Mouse (Mus musculus) hindbrain, embryonic 15.5 days (tissue): ENCODE data around the gene Mrpl22. TPM values are rescaled to one million over a fixed set of nuclear protein-coding genes. Genes with fewer than 3 reads are reported as not detected.
"Not testable (repeated sequence)": the region's sequence is repeated elsewhere in the genome, so short reads cannot be mapped to it uniquely, and the experiment has no call there.

ENCODE experiments used
- ATAC-seq: fragments of 200-750 bp; cut with Nextera tagmentation; 2 replicates; pipeline ENCODE4 v1.8.0; 2017; ENCODE audit warnings: low read depth, moderate number of reproducible peaks, moderate TSS enrichment; ENCODE audit not compliant: low FRiP score
- H3K27ac ChIP-seq: fragments of 300-500 bp; sonication (generic); replicated peaks from 2 replicates; pipeline ENCODE4 v1.5.1; 2015; ENCODE audit warnings: mild to moderate bottlenecking, inconsistent platforms
- H3K27me3 ChIP-seq: fragments of 300-500 bp; sonication (generic); 2 replicates; pipeline ENCODE4 v1.6.1; 2015; ENCODE audit warnings: control low read depth, inconsistent platforms
- H3K36me3 ChIP-seq: fragments of 300-500 bp; sonication (generic); 2 replicates; pipeline ENCODE4 v1.6.1; 2015; ENCODE audit warnings: control low read depth, inconsistent platforms
- H3K4me1 ChIP-seq: fragments of 300-500 bp; sonication (generic); replicated peaks from 2 replicates; pipeline ENCODE4 v1.6.1; 2015; ENCODE audit warnings: control low read depth, inconsistent platforms
- H3K4me2 ChIP-seq: fragments of 300-500 bp; sonication (generic); 2 replicates; pipeline ENCODE4 v1.6.1; 2015; ENCODE audit warnings: moderate library complexity, mild to moderate bottlenecking, inconsistent platforms
- H3K4me3 ChIP-seq: fragments of 300-500 bp; sonication (generic); 2 replicates; pipeline ENCODE4 v1.5.1; 2015; ENCODE audit warnings: mild to moderate bottlenecking, inconsistent platforms
- H3K9ac ChIP-seq: fragments of 300-500 bp; sonication (generic); 2 replicates; pipeline ENCODE4 v1.6.1; 2015; ENCODE audit warnings: inconsistent platforms
- H3K9me3 ChIP-seq: fragments of 300-500 bp; sonication (generic); 2 replicates; pipeline ENCODE4 v1.6.1; 2016; ENCODE audit warnings: control low read depth, inconsistent platforms
- WGBS: fragments of 180-500 bp; shearing (Covaris S2); methylation state at CpG from one replicate; pipeline ENCODE4 v1.1.7; 2015; 5-methylcytosine and 5-hydroxymethylcytosine counted together
- polyA plus RNA-seq: library from polyadenylated mRNA; unstranded; fragments of >200 nt; fragmentation: Nextera tagmentation; extraction: Ambion mirVana; gene quantifications from 2 replicates; pipeline ENCODE4 v1.2.1, GENCODE M21; 2015

The Mrpl22 gene
- polyA plus RNA-seq, 1 experiment from 2014 or later, result 93.9 TPM

DNA sequence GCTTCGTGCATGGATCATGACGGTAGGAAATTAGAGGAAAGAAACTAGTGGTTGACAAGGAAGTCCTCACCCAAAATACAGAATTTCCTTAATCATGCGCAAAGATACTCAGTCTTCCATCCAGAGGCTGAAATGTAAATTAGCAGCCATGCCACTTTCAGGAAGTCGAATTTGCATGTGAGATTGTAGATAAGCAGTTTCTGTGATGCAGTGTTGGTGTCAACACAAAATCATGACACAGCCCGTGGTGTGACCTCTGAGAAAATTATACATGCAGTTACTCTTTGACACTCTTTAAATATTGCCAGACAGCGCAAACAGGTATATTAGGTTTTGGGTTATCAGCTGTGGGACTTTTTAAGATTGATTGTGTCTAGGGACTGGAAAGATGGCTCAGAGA is 18.2 kb downstream of the Mrpl22 start:
- 96% methylated on average over 6 of the region's 6 CpGs for WGBS
- H3K9ac ChIP-seq, result no peak overlapping the region

DNA sequence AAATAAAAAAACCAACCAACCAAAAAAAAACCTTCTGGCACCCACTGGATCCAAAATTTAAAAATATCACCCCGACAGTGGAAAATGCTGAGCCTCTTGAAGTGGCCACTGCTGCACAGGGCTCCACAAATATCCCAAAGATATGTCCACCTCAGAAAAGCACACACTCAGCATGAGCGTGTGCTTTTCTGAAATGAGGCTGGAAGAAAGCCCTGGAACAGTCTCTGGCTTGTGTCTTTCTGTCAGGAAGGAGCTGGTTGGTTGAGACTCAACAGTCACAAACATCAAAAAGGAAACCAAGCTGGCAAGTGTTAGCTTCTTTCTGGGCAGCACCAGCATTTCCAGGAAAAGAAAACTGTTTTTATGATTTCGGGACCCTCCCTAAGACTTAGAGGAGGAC is 21.9 kb downstream of the Mrpl22 start:
- WGBS, result 79% methylated on average over 3 of the region's 3 CpGs
- no peaks in the 10 kb centered on the region for H3K27me3 ChIP-seq
- ATAC-seq, result no peak
- H3K4me2 ChIP-seq, result no peak overlapping the region
- no peaks in the 10 kb centered on the region for H3K36me3 ChIP-seq
- no peaks in the 10 kb centered on the region for H3K9me3 ChIP-seq
- no peak overlapping the region for H3K4me3 ChIP-seq
- no peaks in the 10 kb centered on the region for H3K4me1 ChIP-seq
- no peak overlapping the region for H3K9ac ChIP-seq
- H3K27ac ChIP-seq, result no peak overlapping the region

More for the DNA sequence above, 18.2 kb downstream of the Mrpl22 start:
- H3K27ac ChIP-seq, result no peak overlapping the region
- no peaks in the 10 kb centered on the region for H3K4me1 ChIP-seq
- no peaks in the 10 kb centered on the region for H3K27me3 ChIP-seq
- H3K9me3 ChIP-seq, result no peaks in the 10 kb centered on the region
- no peak overlapping the region for H3K4me2 ChIP-seq
- no peak overlapping the region for H3K4me3 ChIP-seq
- no peaks in the 10 kb centered on the region for H3K36me3 ChIP-seq
- no peak for ATAC-seq

DNA sequence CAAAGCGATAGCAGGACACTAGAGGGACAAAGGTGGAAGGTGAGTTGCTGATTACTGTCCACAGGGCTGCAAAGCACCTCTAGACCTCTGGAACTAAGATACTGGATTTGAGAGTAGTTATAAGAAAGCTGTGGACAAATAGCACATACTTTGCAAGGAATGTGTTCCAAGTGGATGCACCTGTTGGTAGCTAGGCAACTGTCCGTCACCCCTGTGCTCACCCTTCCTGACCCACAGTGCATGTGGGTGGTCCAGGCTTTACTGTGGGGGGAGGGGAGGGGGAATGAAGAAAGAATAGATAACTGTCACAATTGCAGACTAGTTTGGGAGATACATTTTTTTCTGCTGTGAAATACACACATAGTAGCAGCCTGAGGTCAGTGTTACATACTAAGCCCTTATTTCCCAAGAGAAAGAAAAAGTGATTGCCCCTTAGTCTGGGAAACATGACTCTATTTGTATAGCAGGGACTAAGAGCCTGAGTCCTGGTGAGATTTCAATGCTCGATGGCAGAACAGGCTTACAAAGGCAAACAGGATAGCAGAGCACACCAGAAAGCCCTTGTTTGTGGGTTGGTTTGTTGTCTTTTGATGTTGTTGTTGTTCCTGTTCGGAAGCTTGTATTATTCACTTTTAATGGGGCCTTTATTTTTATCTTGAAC is 22.5 kb downstream of the Mrpl22 start:
- no peaks in the 10 kb centered on the region for H3K9me3 ChIP-seq
- H3K4me3 ChIP-seq, result no peak overlapping the region
- H3K9ac ChIP-seq, result no peak overlapping the region
- H3K27me3 ChIP-seq, result no peaks in the 10 kb centered on the region
- H3K27ac ChIP-seq, result no peak overlapping the region
- 49% methylated on average over 4 of the region's 4 CpGs for WGBS
- ATAC-seq, result no peak
- no peaks in the 10 kb centered on the region for H3K36me3 ChIP-seq
- H3K4me1 ChIP-seq, result no peaks in the 10 kb centered on the region
- no peak overlapping the region for H3K4me2 ChIP-seq

DNA sequence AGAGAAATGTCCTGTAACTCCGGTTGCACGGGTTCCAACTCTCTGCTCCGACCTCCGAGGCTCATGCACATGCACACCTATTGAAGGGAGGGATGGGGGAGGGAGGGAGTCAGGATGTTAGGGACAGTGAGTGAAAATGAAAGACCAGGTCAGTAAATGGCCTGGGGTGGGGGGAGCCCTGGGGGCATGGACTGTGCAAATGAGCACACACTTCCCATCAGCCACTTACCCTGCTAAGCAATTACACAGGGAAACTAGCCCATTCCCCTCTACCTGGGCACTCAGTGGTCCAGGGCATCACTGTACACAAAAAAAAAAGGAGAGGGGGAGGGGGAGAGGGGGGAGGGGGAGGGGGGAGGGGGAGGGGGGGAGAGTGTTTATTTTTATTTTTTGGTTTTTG is 27.2 kb downstream of the Mrpl22 start:
- Histone ChIP-seq H3K4me3 (no peak overlapping the region), H3K4me2 (peak overlapping the region; percentile 64; the same call in 1 of the 2 replicates), H3K4me1 (no peaks in the 10 kb centered on the region), H3K27ac (no peak overlapping the region), H3K27me3 (no peaks in the 10 kb centered on the region), H3K9me3 (no peaks in the 10 kb centered on the region), H3K9ac (no peak overlapping the region), H3K36me3 (no peaks in the 10 kb centered on the region)
- no peak for ATAC-seq
- 88% methylated on average over 4 of the region's 4 CpGs for WGBS

DNA sequence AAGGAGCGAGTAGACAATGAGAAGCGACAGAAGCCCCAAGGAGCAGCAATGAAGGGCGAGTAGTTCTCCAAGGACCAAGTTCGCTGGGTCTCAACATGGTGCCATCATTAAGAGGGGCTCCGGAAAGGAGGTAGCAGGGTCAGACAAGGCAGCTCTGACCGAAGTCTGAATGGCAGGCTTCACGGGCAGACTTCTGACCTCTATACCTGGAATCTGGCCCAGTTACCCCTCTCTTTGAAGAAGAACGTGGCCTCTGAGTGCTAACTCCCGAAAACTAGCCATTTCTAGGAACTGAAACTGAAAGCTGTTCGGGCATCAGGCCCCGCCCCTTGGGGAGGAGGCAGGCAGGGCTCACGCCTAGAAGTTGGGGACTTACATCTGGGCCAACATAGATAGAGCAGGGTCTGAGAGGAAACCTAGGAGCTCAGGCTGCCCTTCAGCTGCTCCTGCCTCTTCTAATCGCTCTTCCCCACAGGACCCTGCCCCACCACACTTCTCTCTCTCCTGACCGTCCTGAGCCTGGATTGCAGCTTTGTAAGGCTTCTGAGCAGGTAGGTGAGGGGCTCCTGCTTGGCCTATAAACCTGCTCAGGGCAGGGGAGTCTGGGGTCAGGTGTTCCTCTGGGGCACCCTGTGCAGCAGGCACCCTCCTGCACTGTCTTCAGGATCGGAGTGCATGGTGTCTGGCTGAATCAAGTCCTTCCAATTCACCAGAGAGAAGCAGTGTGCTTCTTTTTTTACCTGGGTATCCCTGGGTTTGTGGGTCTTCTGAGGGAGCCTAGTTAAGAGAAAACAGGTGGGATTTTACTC is 28.0 kb downstream of the Mrpl22 start, which contains the start of the genes Igtp and Irgm2:
Gene Igtp, plus strand, starts transcription at position 328 of the 809 bp plus-strand sequence.
Gene Irgm2, plus strand, starts transcription at position 390 of the 809 bp plus-strand sequence.
- 14% methylated on average over 14 of the region's 15 CpGs for WGBS

DNA sequence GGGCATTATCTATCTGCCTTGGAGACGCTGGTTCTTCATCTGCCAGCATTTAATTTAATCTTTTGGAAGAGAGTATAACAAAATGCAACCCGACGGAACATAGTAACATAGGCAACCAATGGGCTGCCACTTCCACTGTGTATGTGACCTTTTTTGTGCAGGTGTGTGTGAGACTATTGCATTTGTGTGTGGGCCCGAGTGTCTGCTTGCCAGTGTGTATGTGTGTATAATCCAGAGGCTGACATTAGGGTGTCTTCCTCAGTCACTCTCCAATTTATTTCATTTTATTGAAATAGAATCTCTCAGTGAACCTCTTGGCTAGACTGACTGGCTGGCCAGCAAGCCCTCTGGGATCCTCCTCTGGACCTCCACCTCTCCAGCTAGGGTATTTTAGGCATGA is 28.8 kb downstream of the Mrpl22 start:
- Histone ChIP-seq H3K4me2 (no peak overlapping the region), H3K27ac (no peak overlapping the region), H3K4me3 (no peak overlapping the region), H3K9me3 (no peaks in the 10 kb centered on the region), H3K4me1 (no peaks in the 10 kb centered on the region), H3K9ac (no peak overlapping the region), H3K27me3 (no peaks in the 10 kb centered on the region), H3K36me3 (no peaks in the 10 kb centered on the region)
- no peak for ATAC-seq
- WGBS, result 97% methylated on average over 4 of the region's 4 CpGs

More for the DNA sequence above, 28.0 kb downstream of the Mrpl22 start, which contains the start of the genes Igtp and Irgm2:
- not testable (repeated sequence) for H3K27ac ChIP-seq, H3K4me1 ChIP-seq, H3K9me3 ChIP-seq, H3K27me3 ChIP-seq, H3K36me3 ChIP-seq, ATAC-seq
- peak within 1 kb of the TSS; percentile 36 for H3K9ac ChIP-seq
- peak within 1 kb of the TSS; percentile 43 for H3K4me3 ChIP-seq
- peak within 1 kb of the TSS; percentile 64 for H3K4me2 ChIP-seq

DNA sequence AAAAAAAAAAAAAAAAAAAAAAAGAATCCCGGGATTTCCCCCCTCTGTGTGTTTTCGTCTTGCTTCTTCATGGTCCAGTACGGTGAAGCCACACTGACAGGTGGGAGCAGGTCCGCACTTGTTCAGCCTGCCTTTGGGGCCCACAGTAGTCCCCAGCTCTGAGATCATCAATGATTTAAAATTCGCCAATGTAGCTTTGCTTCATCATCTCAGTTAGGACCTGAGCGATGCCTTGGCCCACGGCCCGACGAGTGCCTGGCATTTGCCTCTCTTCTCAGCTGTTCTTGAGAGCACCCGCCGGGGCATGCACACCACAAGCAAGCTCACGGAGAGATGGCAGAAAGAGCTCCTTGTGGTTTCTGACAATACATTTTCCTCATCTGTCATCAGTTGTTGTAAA is 29.6 kb downstream of the Mrpl22 start:
- H3K9ac ChIP-seq, result no peak overlapping the region
- WGBS, result 79% methylated on average over 12 of the region's 12 CpGs
- no peak overlapping the region for H3K4me3 ChIP-seq
- no peaks in the 10 kb centered on the region for H3K36me3 ChIP-seq
- H3K27me3 ChIP-seq, result no peaks in the 10 kb centered on the region
- no peak for ATAC-seq
- H3K4me2 ChIP-seq, result no peak overlapping the region
- no peaks in the 10 kb centered on the region for H3K4me1 ChIP-seq
- H3K27ac ChIP-seq, result no peak overlapping the region
- H3K9me3 ChIP-seq, result no peaks in the 10 kb centered on the region

DNA sequence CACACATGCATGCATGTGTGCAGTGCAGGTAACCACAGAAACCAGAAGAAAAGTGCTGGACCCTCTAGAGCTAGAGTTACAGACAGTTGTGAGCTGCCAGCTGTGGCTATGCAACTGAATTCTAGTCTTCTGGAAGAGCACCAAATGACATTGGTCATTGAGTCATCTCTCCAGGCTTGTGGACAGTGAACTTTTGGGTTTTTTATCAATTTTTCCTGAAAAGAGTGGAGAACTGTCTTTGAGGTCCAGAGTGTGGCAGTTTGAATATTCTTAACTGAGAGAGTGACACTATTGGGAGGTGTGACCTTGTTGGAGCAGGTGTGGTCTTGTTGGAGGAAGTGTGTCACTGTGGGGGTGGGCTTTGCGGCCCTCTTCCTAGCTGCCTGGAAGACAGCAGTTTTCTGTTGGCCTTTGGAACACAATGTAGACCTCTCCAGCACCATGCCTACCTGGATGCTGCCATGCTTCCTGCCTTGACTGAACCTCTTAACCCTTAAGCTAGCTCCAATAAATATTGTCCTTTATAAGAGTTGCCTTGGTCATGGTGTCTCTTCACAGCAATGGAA is 38.9 kb downstream of the Mrpl22 start:
- Histone ChIP-seq H3K9me3 (no peaks in the 10 kb centered on the region), H3K27ac (no peak overlapping the region), H3K9ac (no peak overlapping the region), H3K27me3 (no peaks in the 10 kb centered on the region), H3K4me1 (no peaks in the 10 kb centered on the region), H3K4me3 (no peak overlapping the region), H3K36me3 (no peaks in the 10 kb centered on the region), H3K4me2 (no peak overlapping the region)
- ATAC-seq, result no peak
- WGBS, result 93% methylated on average over 1 of the region's 1 CpGs

DNA sequence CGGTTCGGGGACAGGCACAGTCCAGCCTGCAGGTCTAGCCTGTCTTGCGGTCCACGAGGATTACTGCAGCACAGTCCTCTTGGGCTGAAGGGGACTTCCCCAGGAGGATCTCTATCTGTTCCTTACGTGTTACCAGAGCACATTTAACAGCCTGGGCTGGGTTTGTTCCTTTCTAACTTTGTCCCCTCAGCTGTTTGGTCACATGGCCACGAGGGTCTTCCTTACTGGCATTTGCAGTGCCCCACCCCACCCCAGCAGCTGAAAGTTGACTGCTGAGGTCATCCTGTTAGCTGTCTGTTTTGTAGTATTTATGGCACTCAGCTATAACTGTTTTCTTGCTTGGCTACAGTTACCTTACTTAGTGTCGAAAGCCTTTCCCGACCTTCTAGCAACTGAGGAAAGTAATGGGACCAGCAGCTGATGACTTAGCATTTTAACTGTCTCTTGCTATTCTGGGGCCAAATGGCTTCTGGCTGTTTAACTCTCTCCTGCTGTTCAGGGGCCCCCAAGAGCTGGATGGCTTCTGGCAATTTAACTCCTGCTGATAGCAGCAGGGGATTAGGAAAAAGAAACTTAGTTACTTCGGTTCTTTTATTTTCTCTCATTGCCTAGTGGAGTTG is 39.7 kb downstream of the Mrpl22 start:
- Histone ChIP-seq H3K4me3 (no peak overlapping the region), H3K4me1 (no peaks in the 10 kb centered on the region), H3K27ac (no peak overlapping the region), H3K9me3 (no peaks in the 10 kb centered on the region), H3K36me3 (no peaks in the 10 kb centered on the region), H3K9ac (no peak overlapping the region), H3K4me2 (no peak overlapping the region), H3K27me3 (no peaks in the 10 kb centered on the region)
- WGBS, result 22% methylated on average over 9 of the region's 9 CpGs
- ATAC-seq, result no peak

DNA sequence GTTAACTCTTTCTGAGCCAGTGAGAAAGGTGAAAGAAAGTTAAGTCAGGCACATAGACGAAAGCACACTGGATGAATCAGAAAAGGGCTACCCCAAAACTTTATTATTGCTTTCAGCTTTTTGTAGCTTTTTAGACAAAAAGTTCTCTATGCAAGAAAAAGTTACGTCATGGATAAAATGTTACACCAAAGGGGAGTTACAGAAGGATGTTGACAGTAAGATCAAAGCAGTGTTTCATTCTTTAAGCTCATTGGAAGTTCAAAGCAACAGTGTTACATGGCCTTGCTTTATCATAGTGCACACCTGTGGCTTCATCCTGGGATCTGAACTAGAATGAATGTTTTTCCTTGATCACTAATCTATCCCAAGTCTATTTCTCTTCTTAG is 40.2 kb downstream of the Mrpl22 start:
- 14% methylated on average over 2 of the region's 2 CpGs for WGBS
- Histone ChIP-seq H3K9me3 (no peaks in the 10 kb centered on the region), H3K4me1 (no peaks in the 10 kb centered on the region), H3K9ac (no peak overlapping the region), H3K36me3 (no peaks in the 10 kb centered on the region), H3K27me3 (no peaks in the 10 kb centered on the region), H3K27ac (no peak overlapping the region), H3K4me2 (no peak overlapping the region), H3K4me3 (no peak overlapping the region)
- no peak for ATAC-seq

DNA sequence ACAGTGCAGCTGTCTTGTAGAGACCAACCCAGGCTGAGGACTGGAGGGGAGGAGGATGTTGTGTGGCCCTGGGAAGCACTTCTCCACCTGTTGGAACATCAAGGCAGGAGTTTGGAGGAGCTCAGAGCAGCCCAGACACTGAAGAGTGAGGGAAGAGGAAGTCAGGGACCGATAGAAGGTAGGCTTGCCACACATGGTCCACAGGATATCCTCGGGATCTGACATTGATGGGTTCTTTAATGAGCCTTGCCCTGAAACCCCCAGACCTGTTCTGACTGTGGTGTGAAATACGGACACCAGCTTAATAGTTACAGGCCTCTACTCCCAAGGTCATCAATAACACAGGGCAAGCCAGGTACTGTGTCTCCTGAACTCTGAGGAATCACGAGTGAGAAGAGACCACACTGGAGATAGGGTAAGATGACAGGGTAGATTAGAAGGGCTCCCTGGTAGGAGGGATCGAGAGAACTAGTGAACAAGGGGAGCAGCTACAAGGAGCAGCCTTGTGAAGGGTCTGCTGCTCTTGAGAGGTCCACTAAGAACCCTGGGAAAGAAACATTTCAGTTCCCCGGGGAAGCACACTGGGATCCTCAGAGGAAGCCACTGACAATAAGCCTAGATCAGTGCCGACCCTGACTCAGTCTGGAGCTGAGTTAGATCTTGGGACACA is 42.3 kb downstream of the Mrpl22 start:
- Histone ChIP-seq H3K27ac (no peak overlapping the region), H3K4me3 (no peak overlapping the region), H3K4me1 (no peaks in the 10 kb centered on the region), H3K9me3 (no peaks in the 10 kb centered on the region), H3K9ac (no peak overlapping the region), H3K4me2 (no peak overlapping the region), H3K27me3 (no peaks in the 10 kb centered on the region), H3K36me3 (no peaks in the 10 kb centered on the region)
- no peak for ATAC-seq
- WGBS, result 84% methylated on average over 7 of the region's 7 CpGs
